Mouse (Mus musculus): Measurements from ENCODE around the gene Dapk1. TPM values are rescaled to one million over a fixed set of nuclear protein-coding genes. Genes with fewer than 3 reads are reported as not detected.
A peak's percentile ranks its signal among the peaks of the same experiment; 100 is the strongest.

Gene Dapk1
- total RNA-seq, 2 experiments from 2014 or later: 2.2 to 5.1 TPM

DNA sequence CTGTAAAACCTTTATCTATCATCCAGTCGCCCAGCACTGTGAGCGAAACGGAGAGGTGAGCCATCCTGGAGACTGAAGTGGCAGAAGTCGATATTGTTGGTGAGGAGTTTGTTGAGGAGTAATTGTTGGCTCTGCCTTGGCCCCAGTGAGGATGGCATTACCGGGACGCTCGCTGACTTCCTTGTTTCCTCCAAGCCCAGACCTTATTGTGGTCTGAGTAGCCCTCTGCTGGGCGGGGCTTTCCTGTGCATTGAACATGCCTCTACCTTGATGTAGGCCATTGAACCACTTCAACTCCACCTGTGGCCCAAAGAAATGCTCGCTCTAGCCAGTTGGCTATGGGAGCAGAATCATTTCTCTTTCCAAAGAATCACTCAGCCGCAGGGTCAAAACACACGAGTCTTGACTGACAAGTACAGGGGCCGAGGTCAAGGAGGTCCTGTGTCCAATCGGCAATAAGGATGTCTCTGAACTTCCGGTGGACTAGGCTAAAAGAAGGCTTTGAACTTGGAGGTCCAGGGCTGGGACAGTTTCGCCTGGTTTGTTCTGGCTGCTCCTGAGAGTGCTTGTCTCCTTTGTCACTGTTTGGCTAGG is 13.4 kb downstream of the Dapk1 start:
- peak; percentile 38 for ATAC-seq (replicated peaks; ENCODE audit: poor library complexity)

DNA sequence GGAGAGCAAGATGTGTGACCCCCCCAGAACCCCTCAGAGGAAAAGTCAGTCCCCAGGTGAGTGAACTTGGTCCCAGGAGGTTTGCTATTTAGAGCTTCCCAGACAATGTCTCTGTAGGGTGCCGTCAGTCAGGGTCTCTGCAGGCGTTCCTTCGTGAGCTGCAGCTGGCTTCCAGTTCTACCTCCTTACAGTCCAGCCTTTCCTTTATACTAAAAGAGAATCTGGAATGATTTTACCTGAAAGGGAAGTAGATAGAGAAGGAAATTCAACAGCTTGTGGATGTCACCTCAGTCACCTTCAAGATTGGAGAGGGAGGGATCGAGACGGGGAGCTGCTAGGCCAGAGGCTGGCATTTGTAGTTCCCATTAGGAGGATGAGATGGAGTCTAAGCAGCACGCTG is 14.3 kb downstream of the Dapk1 start:
- ATAC-seq (replicated peaks; ENCODE audit: poor library complexity): no peak

GRCm38 (mm10) chr13:60618287-60618686 is 16.5 kb downstream of the Dapk1 start:
- peak; percentile 33 for ATAC-seq (replicated peaks; ENCODE audit: poor library complexity)

DNA sequence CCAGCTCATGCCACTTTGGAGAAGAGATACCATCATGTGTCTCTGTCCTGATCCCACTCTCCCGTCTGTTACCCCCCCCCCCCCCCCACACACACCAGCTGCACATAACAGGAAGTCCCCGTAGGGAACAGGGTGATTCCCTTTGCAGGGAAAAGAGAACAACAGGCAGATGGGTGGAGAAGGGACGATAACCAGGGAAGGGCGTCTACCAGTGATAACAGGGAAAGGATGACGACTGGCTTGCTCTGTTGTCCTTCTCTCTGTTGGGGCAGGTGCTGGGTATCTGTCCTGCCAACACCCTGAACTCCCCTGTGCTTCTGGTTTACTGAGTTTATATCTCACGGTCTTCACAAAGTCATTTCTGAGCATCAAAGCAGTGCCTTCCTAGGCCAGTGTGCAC is 18.0 kb downstream of the Dapk1 start:
- ATAC-seq (replicated peaks; ENCODE audit: poor library complexity): peak; percentile 82

DNA sequence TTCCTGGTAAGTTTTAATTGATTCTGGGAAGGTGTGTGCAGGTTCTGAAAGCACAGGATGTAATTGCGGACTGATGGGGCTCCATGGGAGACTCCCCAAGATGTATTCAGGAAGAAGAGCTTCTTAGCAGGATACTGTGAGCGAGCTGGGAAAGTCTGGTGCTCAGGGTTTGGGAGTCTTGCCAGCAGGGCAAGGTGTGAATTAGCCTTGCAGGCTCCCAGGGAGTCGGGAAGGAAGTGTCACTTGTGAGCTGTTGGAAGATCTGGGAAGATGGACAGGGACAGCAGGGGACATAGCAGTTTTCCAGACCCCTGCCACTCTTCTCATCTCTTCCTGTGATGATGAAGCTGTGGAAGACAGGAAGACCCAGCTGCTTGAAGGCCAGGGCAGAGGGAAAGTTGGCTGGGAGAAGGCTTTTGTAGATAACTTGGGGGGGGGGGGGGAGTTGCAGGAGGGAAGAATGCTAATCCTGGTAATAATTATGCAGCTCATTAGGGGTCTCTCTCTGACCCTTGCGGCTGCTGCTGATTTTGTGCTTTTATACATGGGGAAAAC is 19.7 kb downstream of the Dapk1 start:
- ATAC-seq (replicated peaks; ENCODE audit: poor library complexity): no peak

DNA sequence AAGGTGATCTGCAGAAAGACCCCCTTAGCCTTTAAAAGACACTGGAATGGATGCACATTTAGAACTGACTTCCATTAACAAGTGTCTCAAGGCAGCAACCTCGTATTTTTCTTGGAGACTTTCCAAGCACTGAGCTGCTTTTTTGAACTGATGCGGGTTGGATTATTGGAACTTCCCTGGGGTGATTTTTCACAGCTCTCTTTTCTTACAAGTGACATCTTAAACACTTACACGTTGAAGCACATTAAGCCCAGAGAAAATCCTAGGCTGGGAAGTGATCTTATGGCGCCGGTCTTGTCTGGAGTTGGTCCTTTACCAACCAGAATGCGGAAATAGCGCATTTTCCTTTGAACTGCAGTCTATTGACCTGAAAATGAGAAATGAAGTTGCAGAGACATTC is 23.8 kb downstream of the Dapk1 start:
- no peak for ATAC-seq (replicated peaks; ENCODE audit: poor library complexity)

GRCm38 (mm10) chr13:60627843-60628656 is 26.3 kb downstream of the Dapk1 start:
- no peak for ATAC-seq (replicated peaks; ENCODE audit: poor library complexity)

DNA sequence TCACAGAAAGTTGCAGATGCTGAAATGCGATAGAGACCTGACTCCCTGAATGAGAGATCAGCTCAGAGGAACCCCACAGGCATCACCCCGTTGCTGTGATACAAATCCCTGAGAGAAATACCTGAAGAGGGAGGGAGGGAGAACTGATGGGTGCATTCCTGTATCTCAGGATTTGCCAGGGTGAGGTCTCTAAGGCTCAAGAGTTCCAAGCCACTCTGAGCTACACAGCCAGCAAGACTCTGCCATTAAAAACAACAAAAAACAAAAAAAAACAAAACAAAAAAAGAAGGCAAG is 26.9 kb downstream of the Dapk1 start:
- ATAC-seq (replicated peaks; ENCODE audit: poor library complexity): no peak

DNA sequence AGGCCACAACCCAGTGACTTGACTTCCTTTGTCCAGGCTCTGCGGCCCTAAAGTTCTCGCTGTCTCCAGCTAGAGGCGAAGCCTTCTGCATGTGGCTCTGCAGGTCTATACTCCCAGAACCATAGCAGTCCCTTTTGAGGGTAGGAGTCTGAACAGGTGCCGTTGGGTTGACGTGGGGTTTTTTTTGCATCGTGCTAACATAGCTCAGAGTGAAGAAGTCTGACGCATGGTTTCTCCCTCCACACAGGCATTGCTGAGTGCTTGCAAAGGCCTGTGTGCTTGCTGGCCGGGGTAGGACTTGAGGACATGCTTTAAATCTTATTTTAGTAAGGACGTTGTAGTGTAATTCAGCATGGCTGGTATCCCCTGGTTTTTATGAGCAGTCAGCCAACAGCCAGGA is 27.7 kb downstream of the Dapk1 start:
- no peak for ATAC-seq (replicated peaks; ENCODE audit: poor library complexity)

DNA sequence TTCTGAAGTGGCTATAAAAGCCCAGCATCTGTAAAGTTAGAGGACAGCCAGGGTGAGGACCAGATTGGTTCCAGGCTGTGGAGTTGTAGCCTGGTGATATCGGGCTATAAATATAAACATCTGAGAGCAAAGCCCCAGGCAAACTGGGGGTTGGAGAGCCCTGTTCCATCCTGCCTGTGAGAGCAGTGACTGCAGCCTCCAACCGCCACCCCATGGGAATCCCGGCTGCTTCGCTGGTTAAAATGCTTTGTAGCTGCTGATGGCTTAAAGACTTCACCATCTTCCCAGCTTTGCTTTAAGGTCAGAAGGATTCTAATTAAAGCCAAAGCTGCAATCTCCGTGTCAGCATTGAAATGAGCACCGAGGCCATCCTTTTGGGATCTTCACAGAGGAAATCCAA is 32.2 kb downstream of the Dapk1 start:
- ATAC-seq (replicated peaks; ENCODE audit: poor library complexity): no peak

- no peak for ATAC-seq (replicated peaks; ENCODE audit: poor library complexity)
These were observed 33.9 kb downstream of the Dapk1 start for GRCm38 (mm10) chr13:60635636-60636035.

DNA sequence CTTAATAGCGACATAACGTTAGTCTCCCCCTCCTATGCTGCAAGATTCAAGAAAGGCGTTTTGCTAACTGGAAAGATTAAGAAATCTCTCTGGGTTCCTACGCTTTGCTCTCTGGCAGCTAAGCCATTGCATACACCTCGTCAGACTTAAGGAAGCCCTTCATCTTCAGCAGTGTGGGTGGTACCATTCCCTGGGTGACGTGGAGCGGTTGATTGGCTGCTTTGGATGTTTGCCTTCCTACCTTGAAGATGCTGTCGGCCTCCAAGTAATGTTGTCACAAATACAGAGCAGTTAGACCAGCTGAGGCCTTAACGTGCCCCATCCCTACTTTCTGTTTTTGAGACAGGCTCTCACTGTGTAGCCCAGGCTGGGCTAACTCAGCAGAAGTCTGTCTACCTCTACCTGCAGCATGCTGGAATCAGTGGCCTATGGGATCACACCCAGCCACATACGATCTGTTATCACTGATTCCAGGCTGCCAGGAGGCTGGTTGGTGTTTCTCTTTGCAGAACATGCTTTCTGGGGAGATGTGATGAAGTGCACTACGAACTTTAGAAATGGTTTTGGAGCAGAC is 37.8 kb downstream of the Dapk1 start:
- peak; percentile 21; the same call in 1 of the 2 replicates for ATAC-seq (replicated peaks; ENCODE audit: poor library complexity)

- ATAC-seq (replicated peaks; ENCODE audit: poor library complexity): no peak
These were observed 38.7 kb downstream of the Dapk1 start for GRCm38 (mm10) chr13:60640420-60640819.

GRCm38 (mm10) chr13:60644457-60644889 is 42.7 kb downstream of the Dapk1 start:
- ATAC-seq (replicated peaks; ENCODE audit: poor library complexity): peak; percentile 83

- ATAC-seq (replicated peaks; ENCODE audit: poor library complexity): no peak
These were observed 45.0 kb downstream of the Dapk1 start for GRCm38 (mm10) chr13:60646791-60647190.

GRCm38 (mm10) chr13:60648350-60648749 is 46.6 kb downstream of the Dapk1 start:
- no peak for ATAC-seq (replicated peaks; ENCODE audit: poor library complexity)

- peak; percentile 52 for ATAC-seq (replicated peaks; ENCODE audit: poor library complexity)
These were observed 48.3 kb downstream of the Dapk1 start for GRCm38 (mm10) chr13:60650000-60650399.

- 0 out of 2 replicates have a peak, but pooled peaks have one; percentile 20 for ATAC-seq (replicated peaks; ENCODE audit: poor library complexity)
These were observed 52.3 kb downstream of the Dapk1 start for GRCm38 (mm10) chr13:60654017-60654565.

GRCm38 (mm10) chr13:60655246-60655645 is 53.5 kb downstream of the Dapk1 start:
- peak; percentile 87 for ATAC-seq (replicated peaks; ENCODE audit: poor library complexity)

GRCm38 (mm10) chr13:60659600-60659999 is 57.9 kb downstream of the Dapk1 start:
- ATAC-seq (replicated peaks; ENCODE audit: poor library complexity): no peak

DNA sequence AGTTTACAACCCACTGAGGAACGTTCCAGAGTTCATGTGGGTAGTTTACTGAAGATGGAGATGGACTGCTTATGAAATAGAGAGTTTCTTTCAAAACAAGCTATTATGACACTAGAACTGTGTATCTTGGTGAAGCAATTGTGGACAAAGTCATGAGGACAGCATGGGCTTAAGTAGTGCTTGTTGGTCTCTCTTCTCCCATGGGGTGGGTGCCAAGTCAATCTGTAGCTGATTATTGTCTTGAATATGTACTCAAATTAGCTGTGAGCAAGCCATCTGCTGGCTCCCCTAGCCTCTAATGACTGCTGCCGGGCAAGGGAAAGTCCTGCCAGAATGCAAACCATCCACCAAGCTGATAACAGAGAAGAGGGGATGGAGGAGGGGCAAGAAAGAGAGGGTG is 58.3 kb downstream of the Dapk1 start:
- ATAC-seq (replicated peaks; ENCODE audit: poor library complexity): no peak; the same call in 1 of the 2 replicates

Measured in megakaryocyte progenitor cell, adult 5-6 weeks (primary cell).